Mouse (Mus musculus) heart, embryonic 13.5 days (tissue): ENCODE results near the gene Dlgap1. TPM values are rescaled to one million over a fixed set of nuclear protein-coding genes. Genes with fewer than 3 reads are reported as not detected.

Source experiments
- ATAC-seq: fragments of 200-750 bp; cut with Nextera tagmentation; 2 replicates; pipeline ENCODE4 v1.8.0; 2017; ENCODE audit warnings: moderate TSS enrichment; ENCODE audit not compliant: insufficient number of reproducible peaks, low FRiP score, low TSS enrichment; ENCODE audit errors: extremely low read depth
- H3K27ac ChIP-seq: fragments of 300-500 bp; sonication (generic); replicated peaks from 2 replicates; pipeline ENCODE4 v1.5.1; 2015; ENCODE audit warnings: moderate library complexity, mild to moderate bottlenecking, inconsistent platforms
- H3K27me3 ChIP-seq: fragments of 300-500 bp; sonication (generic); replicated peaks from 2 replicates; pipeline ENCODE4 v1.6.1; 2015; ENCODE audit warnings: mild to moderate bottlenecking, inconsistent platforms
- H3K36me3 ChIP-seq: fragments of 300-500 bp; sonication (generic); 2 replicates; pipeline ENCODE4 v1.6.1; 2015; ENCODE audit warnings: mild to moderate bottlenecking, inconsistent platforms
- H3K4me1 ChIP-seq: fragments of 300-500 bp; sonication (generic); 2 replicates; pipeline ENCODE4 v1.6.1; 2015; ENCODE audit warnings: inconsistent platforms
- H3K4me2 ChIP-seq: fragments of 300-500 bp; sonication (generic); 2 replicates; pipeline ENCODE4 v1.6.1; 2015; ENCODE audit warnings: inconsistent platforms, mild to moderate bottlenecking, moderate library complexity
- H3K4me3 ChIP-seq: fragments of 300-500 bp; sonication (generic); 2 replicates; pipeline ENCODE4 v1.5.1; 2015; ENCODE audit warnings: moderate library complexity, mild to moderate bottlenecking, inconsistent platforms
- H3K9ac ChIP-seq: fragments of 300-500 bp; sonication (generic); 2 replicates; pipeline ENCODE4 v1.6.1; 2015; ENCODE audit warnings: inconsistent platforms, mild to moderate bottlenecking, moderate library complexity
- H3K9me3 ChIP-seq: fragments of 300-500 bp; sonication (generic); 2 replicates; pipeline ENCODE4 v1.6.1; 2016; ENCODE audit warnings: inconsistent platforms
- WGBS: fragments of 180-500 bp; shearing (Covaris S2); methylation state at CpG from one replicate; pipeline ENCODE4 v1.1.7; 2015; ENCODE audit warnings: mixed read lengths; 5-methylcytosine and 5-hydroxymethylcytosine counted together
- polyA plus RNA-seq: library from polyadenylated mRNA; unstranded; fragments of >200 nt; fragmentation: Nextera tagmentation; extraction: Ambion mirVana; gene quantifications from 2 replicates; pipeline ENCODE4 v1.2.1, GENCODE M21; 2015

Dlgap1 gene
- polyA plus RNA-seq, 1 experiment from 2014 or later: 0.40 TPM

DNA sequence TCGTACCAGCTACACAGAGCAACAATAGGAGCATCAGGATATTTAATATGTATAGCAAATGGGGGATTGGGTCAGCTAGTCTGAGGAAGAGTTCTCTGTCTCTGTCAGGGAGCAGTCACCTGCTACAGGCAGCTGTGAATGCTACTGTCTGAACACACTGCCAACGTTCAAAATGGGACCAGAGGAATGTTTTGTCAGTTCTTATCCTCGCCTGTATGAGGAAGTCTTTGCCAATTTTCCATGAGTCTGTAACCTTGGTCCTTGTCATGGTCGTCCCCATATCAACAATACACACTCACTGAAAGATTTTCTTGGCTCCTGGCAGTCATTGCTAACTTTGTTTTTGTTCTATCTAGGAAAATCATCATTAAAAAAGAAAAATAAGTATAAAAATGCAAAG, 51.5 kb downstream of the Dlgap1 start:
- Histone ChIP-seq H3K4me3 (no peak overlapping the region), H3K9me3 (0 out of 2 replicates have a peak, but pooled peaks cover under 1% of the 10 kb centered on the region), H3K27ac (no peak overlapping the region), H3K9ac (no peak overlapping the region), H3K4me2 (no peak overlapping the region), H3K36me3 (no peaks in the 10 kb centered on the region), H3K27me3 (no peaks in the 10 kb centered on the region), H3K4me1 (no peaks in the 10 kb centered on the region)
- ATAC-seq: no peak
- WGBS: 53% methylated on average over 4 of the region's 4 CpGs

GRCm38 (mm10) chr17:70022618-70023017, 53.7 kb downstream of the Dlgap1 start:
- ATAC-seq: no peak

DNA sequence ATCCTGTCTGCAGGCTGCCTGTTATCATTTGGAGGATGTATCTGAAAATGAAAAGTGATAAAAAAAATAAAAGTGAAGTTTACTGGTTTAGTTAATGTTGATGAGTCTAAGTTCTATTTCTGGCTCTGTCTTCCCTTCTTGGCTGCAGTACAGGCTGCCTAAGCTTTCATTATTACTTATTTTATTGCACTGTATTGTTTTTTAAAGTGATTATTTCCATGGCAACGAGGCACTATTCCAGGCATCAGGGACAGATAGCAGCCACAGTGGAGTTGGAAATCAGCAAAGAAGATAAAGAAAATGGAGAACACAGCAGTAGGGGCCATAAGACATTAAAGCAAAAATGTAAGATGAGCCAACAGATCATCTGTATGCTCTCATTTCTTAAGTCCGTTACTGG, 66.0 kb downstream of the Dlgap1 start:
- H3K4me2 ChIP-seq: no peak overlapping the region
- no peaks in the 10 kb centered on the region for H3K4me1 ChIP-seq
- H3K9ac ChIP-seq: no peak overlapping the region
- ATAC-seq: no peak
- no peak overlapping the region for H3K27ac ChIP-seq
- no peaks in the 10 kb centered on the region for H3K36me3 ChIP-seq
- no peak overlapping the region for H3K4me3 ChIP-seq
- H3K27me3 ChIP-seq: no peaks in the 10 kb centered on the region
- 44% methylated on average over 2 of the region's 2 CpGs for WGBS
- no peaks in the 10 kb centered on the region for H3K9me3 ChIP-seq

More at GRCm38 (mm10) chr17:70022618-70023017, 53.7 kb downstream of the Dlgap1 start:
- 0 out of 2 replicates have a peak, but pooled peaks cover 4% of the 10 kb centered on the region for H3K9me3 ChIP-seq
- H3K4me2 ChIP-seq: no peak overlapping the region
- no peak overlapping the region for H3K9ac ChIP-seq
- H3K4me1 ChIP-seq: no peaks in the 10 kb centered on the region
- H3K36me3 ChIP-seq: no peaks in the 10 kb centered on the region
- H3K4me3 ChIP-seq: no peak overlapping the region
- no peak overlapping the region for H3K27ac ChIP-seq
- no peaks in the 10 kb centered on the region for H3K27me3 ChIP-seq
- WGBS: 71% methylated on average over 2 of the region's 2 CpGs

GRCm38 (mm10) chr17:70040751-70041430, 72.0 kb downstream of the Dlgap1 start:
- no peak overlapping the region for H3K27ac ChIP-seq
- H3K36me3 ChIP-seq: no peaks in the 10 kb centered on the region
- no peak overlapping the region for H3K4me2 ChIP-seq
- H3K4me3 ChIP-seq: no peak overlapping the region
- no peaks in the 10 kb centered on the region for H3K9me3 ChIP-seq
- no peak for ATAC-seq
- WGBS: 71% methylated on average over 7 of the region's 7 CpGs
- no peaks in the 10 kb centered on the region for H3K4me1 ChIP-seq
- no peaks in the 10 kb centered on the region for H3K27me3 ChIP-seq
- no peak overlapping the region for H3K9ac ChIP-seq

DNA sequence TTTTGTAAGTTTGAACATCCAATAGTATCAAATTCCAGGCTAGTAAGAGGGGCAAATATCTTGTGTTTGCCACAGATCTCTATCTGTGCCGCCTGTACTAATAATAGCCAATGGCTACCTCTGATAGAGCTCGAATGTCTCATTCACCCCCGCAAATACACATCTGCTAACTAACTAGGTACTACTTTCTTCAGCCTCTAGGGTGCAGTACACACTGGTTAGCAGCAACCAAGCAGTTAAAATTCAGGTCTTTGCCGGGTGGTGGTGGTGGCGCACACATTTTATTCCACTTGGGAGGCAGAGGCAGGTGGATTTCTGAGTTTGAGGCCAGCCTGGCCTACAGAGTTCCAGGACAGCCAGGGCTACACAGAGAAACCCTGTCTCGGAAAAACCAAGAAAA, 99.4 kb downstream of the Dlgap1 start:
- Histone ChIP-seq H3K27ac (no peak overlapping the region), H3K9ac (no peak overlapping the region), H3K9me3 (no peaks in the 10 kb centered on the region), H3K4me3 (no peak overlapping the region), H3K27me3 (no peaks in the 10 kb centered on the region), H3K4me1 (no peaks in the 10 kb centered on the region), H3K36me3 (no peaks in the 10 kb centered on the region), H3K4me2 (no peak overlapping the region)
- 59% methylated on average over 6 of the region's 6 CpGs for WGBS
- no peak for ATAC-seq

DNA sequence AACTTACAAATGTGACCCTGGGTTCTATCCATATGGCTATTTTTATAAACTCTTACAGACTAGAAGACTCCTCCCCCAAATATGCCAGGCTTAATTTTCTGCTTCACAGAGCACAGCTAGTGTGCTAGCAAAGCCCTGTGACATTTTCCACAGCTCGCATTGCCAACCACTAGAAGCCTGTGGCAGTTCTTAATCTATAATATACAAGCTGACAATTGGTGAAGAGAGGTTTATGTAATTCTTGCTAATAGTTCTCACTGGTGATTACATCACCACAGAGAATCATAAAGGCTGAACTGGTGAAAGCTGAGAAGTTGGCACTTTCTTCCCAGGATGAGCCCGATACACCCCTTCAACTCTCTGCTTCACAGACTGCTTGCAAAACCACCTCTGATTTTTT, 103.2 kb downstream of the Dlgap1 start:
- Histone ChIP-seq H3K4me2 (no peak overlapping the region), H3K27me3 (no peaks in the 10 kb centered on the region), H3K36me3 (no peaks in the 10 kb centered on the region), H3K9ac (no peak overlapping the region), H3K4me3 (no peak overlapping the region), H3K4me1 (no peaks in the 10 kb centered on the region), H3K27ac (no peak overlapping the region), H3K9me3 (no peaks in the 10 kb centered on the region)
- ATAC-seq: no peak
- 74% methylated on average over 2 of the region's 2 CpGs for WGBS

DNA sequence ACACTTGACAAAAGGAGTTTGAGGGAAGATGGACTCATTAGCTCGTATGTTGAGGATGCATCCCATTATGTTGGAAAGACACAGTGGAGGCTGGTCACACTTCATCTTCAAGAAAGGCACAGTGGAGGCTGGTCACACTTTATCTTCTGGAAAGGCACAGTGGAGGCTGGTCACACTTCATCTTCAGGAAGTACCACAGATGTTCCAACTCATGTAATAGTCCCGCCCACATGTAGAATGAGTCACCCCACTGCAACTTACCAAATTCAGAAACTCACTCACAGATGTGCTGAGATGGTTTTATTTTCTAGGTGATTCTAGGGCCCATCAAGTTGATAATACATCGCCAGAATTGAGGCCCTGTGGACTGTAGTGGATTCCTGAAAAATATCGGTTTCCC, 119.3 kb downstream of the Dlgap1 start:
- H3K4me2 ChIP-seq: no peak overlapping the region
- ATAC-seq: no peak
- no peaks in the 10 kb centered on the region for H3K4me1 ChIP-seq
- no peaks in the 10 kb centered on the region for H3K27me3 ChIP-seq
- no peaks in the 10 kb centered on the region for H3K9me3 ChIP-seq
- WGBS: 80% methylated on average over 4 of the region's 4 CpGs
- no peaks in the 10 kb centered on the region for H3K36me3 ChIP-seq
- no peak overlapping the region for H3K27ac ChIP-seq
- no peak overlapping the region for H3K4me3 ChIP-seq
- no peak overlapping the region for H3K9ac ChIP-seq

- ATAC-seq: no peak
- Histone ChIP-seq H3K27me3 (no peaks in the 10 kb centered on the region), H3K9me3 (no peaks in the 10 kb centered on the region), H3K36me3 (no peaks in the 10 kb centered on the region), H3K4me1 (no peaks in the 10 kb centered on the region), H3K9ac (no peak overlapping the region), H3K27ac (no peak overlapping the region), H3K4me3 (no peak overlapping the region), H3K4me2 (no peak overlapping the region)
- 78% methylated on average over 2 of the region's 2 CpGs for WGBS
These were observed 121.9 kb downstream of the Dlgap1 start for GRCm38 (mm10) chr17:70090737-70091136.

DNA sequence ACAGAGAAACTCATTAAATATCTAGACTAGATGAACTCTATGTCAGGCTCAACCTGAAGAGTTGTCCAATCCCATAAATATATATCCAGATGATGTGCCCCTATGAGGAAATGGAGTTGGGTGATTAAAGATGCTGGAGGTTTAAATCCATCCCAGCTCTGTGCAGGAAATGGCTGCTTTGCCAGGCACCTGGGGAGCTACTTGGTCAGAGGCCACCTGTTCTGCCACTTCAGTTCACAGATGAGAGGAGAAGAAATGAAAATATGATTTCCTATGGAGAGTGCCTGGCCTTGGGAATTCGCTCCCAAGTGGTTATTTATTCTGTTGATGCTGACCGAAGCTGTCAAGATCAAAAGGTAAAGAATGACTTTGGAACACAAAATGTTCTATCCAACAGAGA, 160.3 kb downstream of the Dlgap1 start:
- H3K9ac ChIP-seq: no peak overlapping the region
- no peak overlapping the region for H3K27ac ChIP-seq
- H3K4me3 ChIP-seq: no peak overlapping the region
- H3K4me2 ChIP-seq: no peak overlapping the region
- WGBS: 69% methylated on average over 2 of the region's 2 CpGs
- no peaks in the 10 kb centered on the region for H3K36me3 ChIP-seq
- ATAC-seq: no peak
- no peaks in the 10 kb centered on the region for H3K4me1 ChIP-seq
- H3K9me3 ChIP-seq: no peaks in the 10 kb centered on the region
- H3K27me3 ChIP-seq: no peaks in the 10 kb centered on the region

GRCm38 (mm10) chr17:70169831-70170230, 201.0 kb downstream of the Dlgap1 start:
- no peak overlapping the region for H3K9ac ChIP-seq
- H3K27me3 ChIP-seq: no peaks in the 10 kb centered on the region
- H3K27ac ChIP-seq: no peak overlapping the region
- peaks cover 5% of the 10 kb centered on the region; the same call in 1 of the 2 replicates for H3K9me3 ChIP-seq
- H3K4me2 ChIP-seq: no peak overlapping the region
- H3K4me3 ChIP-seq: no peak overlapping the region
- no peaks in the 10 kb centered on the region for H3K4me1 ChIP-seq
- no peak for ATAC-seq
- 69% methylated on average over 2 of the region's 2 CpGs for WGBS
- H3K36me3 ChIP-seq: no peaks in the 10 kb centered on the region

DNA sequence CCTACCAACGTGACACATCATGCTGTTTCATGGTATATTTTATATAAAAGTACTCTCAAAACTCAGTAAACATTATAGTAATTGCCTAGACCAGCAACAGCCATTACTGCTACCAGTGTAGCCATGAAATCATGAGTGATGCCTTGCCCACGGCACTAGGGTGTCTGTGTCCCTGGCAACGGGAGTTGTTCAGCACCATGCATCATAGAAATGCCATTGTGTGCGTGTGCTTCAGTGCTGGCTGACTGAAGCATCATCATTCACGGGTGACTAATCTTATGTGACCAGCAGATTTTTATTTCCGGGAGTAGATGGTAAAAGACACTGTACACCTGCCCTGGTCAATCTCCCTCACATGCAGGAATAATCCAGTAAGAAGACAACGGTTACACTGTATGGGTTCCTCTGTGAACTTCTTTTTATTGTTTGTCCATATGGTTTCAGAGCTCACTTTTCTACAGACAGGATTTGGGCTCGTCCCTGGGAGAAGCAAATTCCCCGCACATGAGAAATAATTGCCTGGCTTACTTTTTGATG, 203.7 kb downstream of the Dlgap1 start:
- Histone ChIP-seq H3K9me3 (peaks cover 5% of the 10 kb centered on the region; the same call in 1 of the 2 replicates), H3K4me2 (no peak overlapping the region), H3K4me3 (no peak overlapping the region), H3K27ac (no peak overlapping the region), H3K4me1 (no peaks in the 10 kb centered on the region), H3K27me3 (no peaks in the 10 kb centered on the region), H3K36me3 (no peaks in the 10 kb centered on the region), H3K9ac (no peak overlapping the region)
- 73% methylated on average over 9 of the region's 9 CpGs for WGBS
- ATAC-seq: no peak

- no peak overlapping the region for H3K4me2 ChIP-seq
- H3K27me3 ChIP-seq: no peaks in the 10 kb centered on the region
- H3K4me1 ChIP-seq: no peaks in the 10 kb centered on the region
- H3K27ac ChIP-seq: no peak overlapping the region
- no peaks in the 10 kb centered on the region for H3K36me3 ChIP-seq
- H3K9me3 ChIP-seq: peaks cover 5% of the 10 kb centered on the region; the same call in 1 of the 2 replicates
- no peak for ATAC-seq
- no peak overlapping the region for H3K9ac ChIP-seq
- no peak overlapping the region for H3K4me3 ChIP-seq
- WGBS: 73% methylated on average over 6 of the region's 6 CpGs
These were observed 205.0 kb downstream of the Dlgap1 start for GRCm38 (mm10) chr17:70173916-70174315.
